Mouse (Mus musculus): ENCODE results near the gene Gm20521.

Gm20521 gene

DNA sequence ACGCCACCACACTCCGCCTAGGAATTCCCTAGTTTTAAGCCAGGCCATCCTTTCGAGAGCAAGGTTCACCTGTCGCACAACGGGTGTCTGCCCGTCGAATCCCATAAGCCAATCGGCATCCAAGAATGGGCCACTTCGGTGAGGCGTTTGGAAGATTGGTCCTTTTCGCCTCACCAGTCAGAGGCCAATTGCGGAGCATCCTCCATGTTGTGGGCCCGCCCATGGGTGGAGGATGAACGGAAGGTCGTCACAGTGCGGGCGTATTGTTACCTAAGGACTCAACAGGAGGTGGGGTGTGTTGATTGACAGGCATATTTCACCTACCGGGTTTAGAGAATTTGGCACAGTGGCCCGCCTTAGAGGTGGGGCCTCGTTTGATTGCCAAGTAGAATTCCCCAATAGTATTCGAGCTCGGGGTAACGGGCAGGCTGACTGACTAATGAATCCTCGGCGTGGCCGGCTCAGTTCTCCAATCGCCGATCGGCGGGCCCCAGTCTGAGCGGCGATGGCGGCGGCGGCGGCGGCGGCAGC is 10.5 kb downstream of the Gm20521 start:
- peak; percentile 99 for DNase-seq

DNA sequence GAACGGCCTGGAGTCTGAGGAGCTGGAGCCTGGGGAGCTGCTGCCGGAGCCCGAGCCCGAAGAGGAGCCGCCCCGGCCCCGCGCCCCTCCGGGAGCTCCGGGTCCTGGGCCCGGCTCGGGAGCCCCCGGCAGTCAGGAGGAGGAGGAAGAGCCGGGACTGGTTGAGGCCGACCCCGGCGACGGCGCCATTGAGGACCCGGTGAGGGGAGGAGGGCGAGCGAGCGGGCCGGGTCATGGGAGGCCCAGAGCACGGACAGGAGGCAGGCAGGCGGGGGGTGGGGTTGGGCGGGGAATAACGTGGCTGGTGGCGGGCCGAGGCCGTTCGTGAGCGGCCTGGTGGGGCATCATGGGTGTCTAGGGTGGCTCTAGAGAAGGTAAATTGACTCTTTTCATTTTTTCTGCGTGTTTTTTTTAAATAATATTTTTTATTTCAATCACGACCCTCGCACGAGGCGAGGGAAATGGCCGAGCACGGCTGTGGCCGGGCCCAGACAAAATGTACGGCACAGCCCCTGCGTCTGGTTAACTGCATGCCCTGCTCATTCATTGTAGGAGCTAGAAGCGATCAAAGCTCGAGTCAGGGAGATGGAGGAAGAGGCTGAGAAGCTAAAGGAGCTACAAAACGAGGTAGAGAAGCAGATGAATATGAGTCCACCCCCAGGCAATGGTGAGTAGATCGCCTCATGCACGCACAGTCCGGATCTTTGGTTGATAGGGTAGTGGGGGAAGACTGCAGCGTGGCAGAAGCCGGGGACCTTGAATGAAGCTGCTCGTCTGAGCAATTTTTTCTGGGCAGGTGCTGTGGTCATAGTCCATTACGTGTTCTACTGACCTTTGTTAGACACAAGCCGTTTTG is 11.3 kb downstream of the Gm20521 start:
- peak; percentile 78 for DNase-seq

DNA sequence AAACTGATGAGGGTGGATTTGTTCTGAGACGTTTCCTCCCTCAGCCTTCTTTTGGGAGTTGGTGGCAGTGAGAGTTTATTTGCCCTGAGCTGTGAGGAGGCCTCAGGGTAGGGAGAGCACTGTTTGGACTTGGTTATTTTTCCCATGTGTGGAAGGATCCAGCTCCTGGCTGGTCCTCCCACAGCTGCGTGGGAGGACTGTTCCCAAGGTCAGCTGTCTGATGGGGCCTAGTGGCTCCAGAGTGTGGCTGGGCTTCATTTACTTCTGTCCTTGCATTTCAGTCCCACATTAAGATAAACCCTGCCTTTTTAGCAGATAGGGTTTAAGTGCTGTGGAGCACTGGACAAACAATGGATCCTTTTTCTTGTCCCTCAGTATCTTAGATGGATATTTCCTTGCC is 14.2 kb downstream of the Gm20521 start:
- DNase-seq: no peak

GRCm38 (mm10) chr14:54900383-54900782 is 17.1 kb downstream of the Gm20521 start:
- peak; percentile 71 for DNase-seq

- no peak for DNase-seq
These were observed 20.4 kb downstream of the Gm20521 start for GRCm38 (mm10) chr14:54903641-54904040.

GRCm38 (mm10) chr14:54908682-54909081 is 25.4 kb downstream of the Gm20521 start:
- DNase-seq: no peak

DNA sequence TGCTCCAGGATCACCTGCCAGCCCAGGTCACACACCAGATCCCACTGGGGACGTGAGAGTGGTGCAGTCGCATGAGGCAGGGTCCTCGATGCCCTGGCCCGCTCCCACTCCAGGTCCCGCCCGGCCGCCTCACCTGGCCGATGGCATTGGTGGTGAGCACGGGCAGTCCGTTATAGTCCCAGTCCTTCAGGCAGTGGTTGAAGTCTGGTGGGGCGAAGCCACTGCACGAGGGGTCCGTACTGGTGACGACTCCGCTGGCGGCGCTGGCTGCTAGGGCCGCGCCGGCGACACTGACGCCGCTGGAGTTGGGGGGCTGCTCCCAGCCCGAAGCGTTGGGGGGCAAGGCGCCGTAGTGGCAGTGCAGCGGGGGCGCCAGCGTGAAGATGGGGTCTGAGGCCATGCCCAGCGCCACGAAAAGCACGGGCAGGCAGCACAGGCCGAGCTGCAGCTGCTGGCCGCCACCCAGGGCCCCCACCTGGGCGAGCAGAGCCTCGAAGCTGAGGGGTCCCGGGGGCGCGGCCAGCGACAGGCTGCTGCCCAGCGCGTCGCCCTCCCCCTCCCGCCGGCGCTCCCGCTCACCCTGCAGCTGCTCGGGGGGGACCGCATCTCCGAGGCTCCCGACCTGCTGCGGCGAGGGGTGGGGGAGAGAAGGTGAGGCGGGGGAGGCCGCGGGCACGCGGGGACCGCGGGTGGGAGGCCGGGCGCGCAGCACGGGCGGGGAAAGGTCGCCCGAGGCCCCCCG is 29.0 kb downstream of the Gm20521 start:
- no peak for DNase-seq

GRCm38 (mm10) chr14:54912886-54913285 is 29.6 kb downstream of the Gm20521 start, which contains the start of gene Slc22a17:
Gene Slc22a17 (minus strand): TSS chr14:54913132.
- DNase-seq: peak; percentile 66

DNA sequence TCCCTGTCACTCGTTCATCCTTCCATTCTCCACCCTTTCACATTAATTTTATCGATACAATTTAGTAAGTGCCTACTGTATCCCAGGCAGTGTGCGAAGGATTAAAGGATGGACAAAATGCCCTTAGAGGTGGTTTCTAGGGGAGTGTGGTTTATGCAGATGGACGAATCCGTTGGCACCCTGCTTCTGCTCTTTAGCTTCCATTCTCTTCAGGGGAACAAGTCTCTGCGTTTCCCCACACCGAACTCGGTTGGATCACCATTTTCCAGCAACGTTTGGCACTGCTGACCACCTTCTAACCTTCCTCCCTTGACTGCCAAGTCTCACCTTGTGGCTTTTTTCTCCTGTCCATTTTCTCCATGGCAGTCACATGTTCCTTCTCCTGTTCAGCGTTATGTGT is 30.1 kb downstream of the Gm20521 start:
- no peak for DNase-seq

GRCm38 (mm10) chr14:54920076-54920685 is 36.9 kb downstream of the Gm20521 start:
- DNase-seq: no peak

- DNase-seq: no peak
These were observed 41.6 kb downstream of the Gm20521 start for GRCm38 (mm10) chr14:54924641-54925348.

DNA sequence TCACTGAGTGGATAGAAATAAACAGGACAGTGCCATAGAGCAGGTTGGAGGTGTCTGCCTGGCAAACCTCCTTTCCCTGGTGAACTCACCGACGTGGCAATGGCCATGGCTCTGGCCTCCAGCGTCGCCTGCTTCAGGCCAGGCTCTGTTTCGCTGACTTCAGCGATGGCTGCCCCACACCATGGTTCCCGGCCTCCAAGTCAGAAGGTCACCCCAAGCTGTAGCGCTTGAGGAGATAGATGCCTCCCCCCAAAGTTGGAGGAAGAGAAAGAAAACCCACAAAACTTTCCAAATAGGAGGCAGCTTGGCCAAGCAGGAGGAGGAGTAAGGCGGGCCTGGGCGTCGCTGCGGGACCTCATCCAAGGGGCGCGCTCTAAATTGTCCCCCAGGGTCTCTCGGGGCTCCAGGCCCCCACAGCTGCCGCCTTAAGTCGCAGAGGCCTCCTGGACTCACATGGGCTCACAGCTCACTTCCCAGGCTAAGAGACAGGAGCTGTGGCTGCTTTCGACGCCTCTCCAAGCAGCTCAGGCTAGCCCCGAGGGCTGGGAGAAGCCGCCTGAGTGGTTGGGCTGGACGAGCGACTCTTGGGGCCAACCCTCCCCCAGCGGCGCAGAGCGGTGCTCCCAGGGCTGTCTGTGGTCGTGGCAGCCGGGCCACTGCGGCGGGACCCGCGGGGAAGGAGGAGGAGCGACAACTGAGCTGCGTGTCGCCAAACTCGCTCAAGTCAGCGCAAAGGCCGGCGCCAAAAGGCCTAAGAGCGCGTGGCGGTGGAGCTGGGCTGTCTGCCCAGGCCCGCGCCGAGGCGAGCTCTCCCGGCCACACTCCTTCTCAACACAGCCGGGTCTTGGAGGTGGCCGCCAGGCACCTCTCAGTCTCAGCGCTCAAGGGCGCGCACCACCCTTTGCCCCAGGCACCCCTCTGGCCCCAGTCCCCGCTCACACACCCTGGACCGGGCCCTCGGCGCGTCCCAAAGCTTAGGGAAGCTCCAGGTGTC is 42.4 kb downstream of the Gm20521 start, which contains the start of gene Efs:
TSS of gene Efs (minus strand) at position 778 of the 994 bp plus-strand sequence.
- DNase-seq: peak; percentile 58

GRCm38 (mm10) chr14:54926401-54927158 is 43.3 kb downstream of the Gm20521 start:
- DNase-seq: peak; percentile 24

DNA sequence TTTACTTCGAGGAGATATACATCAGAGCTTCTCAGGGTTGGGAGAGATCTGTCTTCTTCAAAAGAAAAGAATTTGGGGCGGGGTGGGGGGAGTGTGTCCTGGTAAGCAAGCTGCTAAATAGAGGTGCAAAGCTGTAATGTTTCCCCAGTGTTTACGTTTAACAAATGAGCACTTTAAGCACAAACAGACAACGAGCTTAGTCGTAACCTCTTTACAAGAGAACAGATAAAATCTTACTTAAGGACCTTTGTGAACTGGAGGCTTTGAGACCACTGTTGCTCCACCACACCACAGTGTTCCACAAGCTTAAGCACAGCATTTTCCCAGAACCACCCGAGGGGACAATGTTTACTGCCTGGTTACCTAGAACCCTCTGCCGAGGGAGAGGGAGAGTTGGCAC is 44.1 kb downstream of the Gm20521 start:
- no peak for DNase-seq

DNA sequence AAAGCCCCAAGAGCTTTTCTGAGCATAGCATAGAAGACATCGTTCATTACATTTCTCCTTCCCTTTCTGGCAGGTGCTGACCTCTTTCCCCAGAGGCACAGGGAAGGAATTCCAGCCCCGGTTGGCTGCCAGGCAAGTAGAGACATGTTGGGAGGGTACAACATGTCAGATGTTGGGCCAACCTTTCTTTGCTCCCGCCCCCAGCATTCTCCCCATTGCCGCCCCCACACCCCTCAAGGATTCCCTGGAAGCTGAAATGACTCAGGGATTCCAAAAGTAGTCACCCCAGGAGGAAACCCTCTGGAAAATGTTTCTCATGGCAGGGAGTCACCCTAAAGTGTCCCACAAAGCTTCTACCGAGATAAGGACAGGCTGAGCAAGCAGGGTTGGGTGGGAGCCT is 46.6 kb downstream of the Gm20521 start:
- no peak for DNase-seq

GRCm38 (mm10) chr14:54930431-54930830 is 47.2 kb downstream of the Gm20521 start:
- no peak for DNase-seq

DNA sequence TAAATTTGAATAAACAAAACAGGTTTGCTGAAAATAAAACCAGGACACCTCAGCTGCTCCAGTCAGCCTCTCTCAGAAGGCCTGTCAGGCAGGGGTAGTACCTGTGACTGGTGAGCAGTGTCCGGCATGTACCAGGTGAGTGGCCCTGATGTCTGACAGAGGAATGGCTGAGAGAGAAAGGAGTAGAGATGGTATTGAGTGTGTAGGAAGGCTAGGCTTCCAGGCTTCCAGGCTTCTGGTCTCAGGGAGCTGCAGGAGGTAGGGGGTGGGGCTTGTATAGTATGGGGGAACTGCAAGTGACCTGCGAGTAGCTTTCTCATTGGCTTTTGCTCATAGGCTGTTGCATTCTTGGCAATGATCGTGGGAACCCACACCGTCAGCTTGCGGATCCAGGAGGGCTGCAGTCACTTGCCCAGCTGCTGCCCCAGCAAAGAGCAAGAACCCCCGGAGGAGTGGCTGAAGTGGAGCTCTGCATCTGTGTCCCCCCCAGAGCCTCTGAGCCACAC is 49.5 kb downstream of the Gm20521 start, which contains the start of gene Il25:
TSS of gene Il25 (plus strand) at position 51 of the 506 bp plus-strand sequence.
- no peak for DNase-seq

GRCm38 (mm10) chr14:54935904-54936830 is 52.9 kb downstream of the Gm20521 start, which contains the start of gene Cmtm5:
Gene Cmtm5 (plus strand): TSS chr14:54936261.
- no peak for DNase-seq

GRCm38 (mm10) chr14:54936831-54937160 is 53.6 kb downstream of the Gm20521 start:
- no peak for DNase-seq
